Mouse (Mus musculus): Measurements from ENCODE around the gene Ccdc8. TPM values are rescaled to one million over a fixed set of nuclear protein-coding genes. Genes with fewer than 3 reads are reported as not detected.
A peak's percentile ranks its signal among the peaks of the same experiment; 100 is the strongest.

The Ccdc8 gene
- polyA plus RNA-seq, 1 experiment from 2014 or later = 53.8 TPM

DNA sequence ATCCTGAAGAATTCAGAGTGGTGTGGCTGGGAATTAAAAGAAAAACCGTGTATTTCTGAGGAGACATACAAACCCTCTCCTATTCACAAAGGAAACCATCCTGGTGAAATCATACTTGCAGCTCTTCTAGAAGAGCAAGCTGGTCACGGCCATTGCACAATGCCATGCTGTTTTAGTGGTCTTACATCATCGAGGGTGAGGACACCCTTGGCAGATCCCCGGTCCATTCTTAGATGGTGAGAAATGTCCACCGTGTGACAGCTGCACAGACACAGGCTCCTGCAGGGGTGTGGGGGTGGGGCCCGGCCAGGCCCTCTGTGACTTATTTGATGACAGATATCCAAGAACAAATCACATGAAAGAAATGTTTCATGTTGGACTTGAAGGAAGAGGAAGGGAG lies 18.5 kb upstream of the Ccdc8 start:
- Histone ChIP-seq H3K4me3 (ENCODE audit: low read length) (no peak overlapping the region), H3K4me2 (replicated peaks; ENCODE audit: low read depth, low read length) (no peak overlapping the region), H3K27me3 (ENCODE audit: insufficient read depth, low read length) (no peaks in the 10 kb centered on the region), H3K27ac (ENCODE audit: low read length) (no peak overlapping the region), H3K36me3 (ENCODE audit: insufficient read depth, low read length) (no peaks in the 10 kb centered on the region), H3K4me1 (ENCODE audit: insufficient read depth, low read length) (no peaks in the 10 kb centered on the region), H3K9me3 (ENCODE audit: low read length) (no peaks in the 10 kb centered on the region), H3K9ac (replicated peaks; ENCODE audit: low read length) (no peak overlapping the region)
- no peak for ATAC-seq (ENCODE audit: low FRiP score, low TSS enrichment)
- 68% methylated on average over 6 of the region's 6 CpGs for WGBS

DNA sequence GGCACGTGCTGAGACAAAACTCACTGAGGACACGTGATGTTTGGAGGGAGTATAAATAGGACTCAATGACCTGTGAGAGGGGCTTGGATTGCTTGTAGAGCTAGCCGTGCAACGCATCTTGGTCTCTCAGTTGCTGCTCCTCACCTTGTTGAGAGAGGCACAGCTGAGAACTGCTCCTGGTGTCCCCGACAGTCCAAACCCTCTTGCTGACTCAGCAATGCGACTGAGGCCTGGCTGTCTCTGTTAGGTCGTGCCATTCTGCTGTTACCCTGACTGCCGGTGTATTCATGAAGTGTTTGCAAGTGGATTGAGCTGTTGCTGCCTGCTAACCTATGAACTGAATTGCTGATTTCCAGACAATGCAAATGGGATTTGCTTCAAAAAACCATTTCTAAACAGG lies 16.2 kb upstream of the Ccdc8 start:
- WGBS = 49% methylated on average over 8 of the region's 8 CpGs
- Histone ChIP-seq H3K9me3 (ENCODE audit: low read length) (no peaks in the 10 kb centered on the region), H3K27ac (ENCODE audit: low read length) (no peak overlapping the region), H3K9ac (replicated peaks; ENCODE audit: low read length) (no peak overlapping the region), H3K36me3 (ENCODE audit: insufficient read depth, low read length) (no peaks in the 10 kb centered on the region), H3K4me2 (replicated peaks; ENCODE audit: low read depth, low read length) (no peak overlapping the region), H3K27me3 (ENCODE audit: insufficient read depth, low read length) (no peaks in the 10 kb centered on the region), H3K4me3 (ENCODE audit: low read length) (no peak overlapping the region), H3K4me1 (ENCODE audit: insufficient read depth, low read length) (peaks cover 7% of the 10 kb centered on the region; the same call in 1 of the 2 replicates)
- no peak for ATAC-seq (ENCODE audit: low FRiP score, low TSS enrichment)

DNA sequence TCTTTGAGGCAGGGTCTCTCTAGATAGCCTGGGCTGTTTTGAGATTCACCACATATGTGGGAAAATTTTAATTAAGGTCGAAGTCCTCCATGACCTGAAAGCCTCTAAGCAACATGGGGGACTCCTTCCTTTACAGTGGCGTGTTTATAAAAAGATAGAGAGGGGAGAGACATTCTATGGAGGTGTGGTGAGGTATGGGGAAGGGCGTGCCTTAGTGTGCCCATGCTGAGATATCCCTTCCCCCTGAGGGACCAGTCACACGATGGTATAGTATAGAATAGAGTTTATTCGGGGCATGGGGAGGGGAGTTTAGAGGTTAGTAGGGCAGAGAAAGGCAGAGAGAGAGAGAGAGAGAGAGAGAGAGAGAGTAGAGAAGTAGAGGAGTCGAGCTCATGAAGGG lies 14.3 kb upstream of the Ccdc8 start:
- H3K4me1 ChIP-seq (ENCODE audit: insufficient read depth, low read length) = peaks cover 13% of the 10 kb centered on the region
- ATAC-seq (ENCODE audit: low FRiP score, low TSS enrichment) = no peak
- no peaks in the 10 kb centered on the region for H3K36me3 ChIP-seq (ENCODE audit: insufficient read depth, low read length)
- 78% methylated on average over 6 of the region's 6 CpGs for WGBS
- H3K27ac ChIP-seq (ENCODE audit: low read length) = no peak overlapping the region
- no peak overlapping the region for H3K9ac ChIP-seq (replicated peaks; ENCODE audit: low read length)
- H3K9me3 ChIP-seq (ENCODE audit: low read length) = no peaks in the 10 kb centered on the region
- no peak overlapping the region for H3K4me3 ChIP-seq (ENCODE audit: low read length)
- no peaks in the 10 kb centered on the region for H3K27me3 ChIP-seq (ENCODE audit: insufficient read depth, low read length)
- H3K4me2 ChIP-seq (replicated peaks; ENCODE audit: low read depth, low read length) = no peak overlapping the region

- Histone ChIP-seq H3K27ac (ENCODE audit: low read length) (no peak overlapping the region), H3K9me3 (ENCODE audit: low read length) (no peaks in the 10 kb centered on the region), H3K4me1 (ENCODE audit: insufficient read depth, low read length) (peaks cover 14% of the 10 kb centered on the region), H3K4me3 (ENCODE audit: low read length) (no peak overlapping the region), H3K36me3 (ENCODE audit: insufficient read depth, low read length) (no peaks in the 10 kb centered on the region), H3K9ac (replicated peaks; ENCODE audit: low read length) (no peak overlapping the region), H3K27me3 (ENCODE audit: insufficient read depth, low read length) (no peaks in the 10 kb centered on the region), H3K4me2 (replicated peaks; ENCODE audit: low read depth, low read length) (no peak overlapping the region)
- WGBS = 86% methylated on average over 3 of the region's 3 CpGs
- ATAC-seq (ENCODE audit: low FRiP score, low TSS enrichment) = no peak
Observed at GRCm38 (mm10) chr7:16978593-16978992, 13.9 kb upstream of the Ccdc8 start.

GRCm38 (mm10) chr7:16980348-16980747 lies 12.2 kb upstream of the Ccdc8 start:
- Histone ChIP-seq H3K4me3 (ENCODE audit: low read length) (peak overlapping the region; percentile 36), H3K9me3 (ENCODE audit: low read length) (no peaks in the 10 kb centered on the region), H3K4me1 (ENCODE audit: insufficient read depth, low read length) (peaks cover 14% of the 10 kb centered on the region), H3K36me3 (ENCODE audit: insufficient read depth, low read length) (no peaks in the 10 kb centered on the region), H3K27ac (ENCODE audit: low read length) (peak overlapping the region; percentile 86), H3K4me2 (replicated peaks; ENCODE audit: low read depth, low read length) (peak overlapping the region; percentile 56), H3K27me3 (ENCODE audit: insufficient read depth, low read length) (no peaks in the 10 kb centered on the region), H3K9ac (replicated peaks; ENCODE audit: low read length) (peak overlapping the region; percentile 68)
- WGBS = 3% methylated on average over 12 of the region's 12 CpGs
- peak; percentile 67 for ATAC-seq (ENCODE audit: low FRiP score, low TSS enrichment)

DNA sequence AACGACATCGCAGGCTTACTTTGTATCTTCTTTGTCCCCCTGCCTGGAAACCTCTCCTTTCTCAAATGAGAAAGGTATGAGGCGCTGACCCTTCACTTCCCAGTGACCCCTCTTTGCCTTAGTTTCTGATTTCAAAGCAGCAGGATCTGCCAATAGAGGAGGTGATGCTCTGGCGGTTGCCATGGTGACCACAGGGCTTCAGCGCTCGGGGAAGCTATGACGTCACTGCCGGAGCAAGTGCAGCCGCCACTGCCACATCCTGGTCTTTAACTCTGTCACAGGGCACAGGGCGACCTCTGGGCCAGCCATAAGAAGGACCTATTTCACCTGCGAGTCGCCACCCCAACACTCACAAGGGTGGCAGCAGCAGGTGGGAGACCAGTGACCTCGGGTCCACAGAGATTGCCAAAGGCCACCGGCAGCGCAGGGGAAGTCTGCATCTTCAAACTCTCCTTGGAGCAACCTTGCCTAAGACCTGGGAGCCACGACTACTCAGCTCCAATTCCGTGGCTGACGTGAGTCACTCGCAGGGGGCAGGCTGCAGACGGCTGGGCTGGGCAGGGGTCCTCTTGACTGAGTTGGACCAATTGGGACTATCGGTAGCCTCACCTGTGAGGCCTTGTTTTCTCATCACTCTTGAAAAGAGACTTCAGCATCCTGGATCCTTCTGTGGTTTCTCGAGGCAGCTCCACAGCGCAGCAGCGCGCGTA lies 9.5 kb upstream of the Ccdc8 start, which contains the start of gene Gm42372:
TSS of gene Gm42372 (plus strand) at position 228 of the 710 bp plus-strand sequence.
- Histone ChIP-seq H3K4me2 (replicated peaks; ENCODE audit: low read depth, low read length) (peak within 1 kb of the TSS; percentile 17), H3K4me1 (ENCODE audit: insufficient read depth, low read length) (peaks cover 19% of the 10 kb centered on the region), H3K27ac (ENCODE audit: low read length) (no peak within 1 kb of the TSS), H3K36me3 (ENCODE audit: insufficient read depth, low read length) (no peaks in the 10 kb centered on the region), H3K4me3 (ENCODE audit: low read length) (no peak within 1 kb of the TSS), H3K9me3 (ENCODE audit: low read length) (no peaks in the 10 kb centered on the region), H3K27me3 (ENCODE audit: insufficient read depth, low read length) (no peaks in the 10 kb centered on the region), H3K9ac (replicated peaks; ENCODE audit: low read length) (no peak within 1 kb of the TSS)
- no peak for ATAC-seq (ENCODE audit: low FRiP score, low TSS enrichment)
- 23% methylated on average over 26 of the region's 26 CpGs for WGBS

DNA sequence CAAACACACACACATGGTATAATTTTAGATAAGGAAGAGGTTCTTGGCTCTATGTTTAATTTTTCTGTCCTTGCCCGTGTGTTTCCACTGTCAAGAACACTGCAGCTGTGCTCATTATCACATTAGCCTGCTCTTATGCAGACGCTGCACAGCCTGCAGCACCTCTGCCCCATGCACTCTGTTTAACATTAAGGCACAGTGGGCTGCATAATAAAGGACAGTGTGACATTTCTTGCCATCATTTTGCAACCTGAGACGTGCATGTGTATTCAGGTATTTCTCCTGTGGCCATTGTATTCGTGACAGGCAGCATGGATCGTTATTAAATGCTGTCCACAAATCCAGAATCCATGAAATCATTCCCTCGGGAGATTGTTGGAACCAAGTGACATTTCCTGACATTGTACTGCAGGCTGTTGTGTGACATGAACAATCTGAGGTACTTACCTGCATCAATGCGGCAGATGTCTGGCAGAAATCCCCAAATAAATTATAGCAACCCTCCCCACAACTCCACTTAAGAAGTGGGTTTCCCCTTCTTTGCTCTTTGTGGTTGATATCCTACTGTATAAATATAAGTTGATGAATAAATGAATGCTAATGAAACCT lies 4.9 kb upstream of the Ccdc8 start:
- Histone ChIP-seq H3K9ac (replicated peaks; ENCODE audit: low read length) (no peak overlapping the region), H3K4me3 (ENCODE audit: low read length) (no peak overlapping the region), H3K36me3 (ENCODE audit: insufficient read depth, low read length) (no peaks in the 10 kb centered on the region), H3K27me3 (ENCODE audit: insufficient read depth, low read length) (no peaks in the 10 kb centered on the region), H3K4me2 (replicated peaks; ENCODE audit: low read depth, low read length) (no peak overlapping the region), H3K9me3 (ENCODE audit: low read length) (no peaks in the 10 kb centered on the region), H3K27ac (ENCODE audit: low read length) (peak overlapping the region; percentile 39; the same call in 1 of the 2 replicates), H3K4me1 (ENCODE audit: insufficient read depth, low read length) (peaks cover 37% of the 10 kb centered on the region)
- 29% methylated on average over 7 of the region's 7 CpGs for WGBS
- ATAC-seq (ENCODE audit: low FRiP score, low TSS enrichment) = no peak

DNA sequence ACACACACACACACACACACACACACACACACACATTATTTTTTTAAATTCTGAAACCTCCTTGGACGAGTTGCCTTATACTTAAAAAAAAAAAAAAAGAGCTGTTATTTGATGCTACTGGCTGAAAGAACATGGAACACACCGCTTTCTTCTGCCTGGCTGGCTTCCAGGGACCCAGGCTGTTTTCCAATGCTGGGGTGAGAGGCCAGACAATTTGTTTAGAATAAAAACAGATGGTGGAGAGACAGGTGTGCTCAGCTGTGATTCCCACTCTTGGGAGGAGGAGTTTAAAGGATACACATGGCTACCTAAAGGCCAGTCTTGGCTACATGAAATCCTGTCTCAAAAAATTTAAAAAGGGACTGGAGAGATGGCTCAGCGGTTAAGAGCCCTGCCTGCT lies 4.1 kb upstream of the Ccdc8 start:
- no peaks in the 10 kb centered on the region for H3K9me3 ChIP-seq (ENCODE audit: low read length)
- no peaks in the 10 kb centered on the region for H3K27me3 ChIP-seq (ENCODE audit: insufficient read depth, low read length)
- ATAC-seq (ENCODE audit: low FRiP score, low TSS enrichment) = no peak
- H3K9ac ChIP-seq (replicated peaks; ENCODE audit: low read length) = no peak overlapping the region
- WGBS = 30% methylated on average over 3 of the region's 3 CpGs
- H3K36me3 ChIP-seq (ENCODE audit: insufficient read depth, low read length) = no peaks in the 10 kb centered on the region
- peaks cover 31% of the 10 kb centered on the region for H3K4me1 ChIP-seq (ENCODE audit: insufficient read depth, low read length)
- no peak overlapping the region for H3K4me2 ChIP-seq (replicated peaks; ENCODE audit: low read depth, low read length)
- H3K27ac ChIP-seq (ENCODE audit: low read length) = peak overlapping the region; percentile 39; the same call in 1 of the 2 replicates
- H3K4me3 ChIP-seq (ENCODE audit: low read length) = no peak overlapping the region

DNA sequence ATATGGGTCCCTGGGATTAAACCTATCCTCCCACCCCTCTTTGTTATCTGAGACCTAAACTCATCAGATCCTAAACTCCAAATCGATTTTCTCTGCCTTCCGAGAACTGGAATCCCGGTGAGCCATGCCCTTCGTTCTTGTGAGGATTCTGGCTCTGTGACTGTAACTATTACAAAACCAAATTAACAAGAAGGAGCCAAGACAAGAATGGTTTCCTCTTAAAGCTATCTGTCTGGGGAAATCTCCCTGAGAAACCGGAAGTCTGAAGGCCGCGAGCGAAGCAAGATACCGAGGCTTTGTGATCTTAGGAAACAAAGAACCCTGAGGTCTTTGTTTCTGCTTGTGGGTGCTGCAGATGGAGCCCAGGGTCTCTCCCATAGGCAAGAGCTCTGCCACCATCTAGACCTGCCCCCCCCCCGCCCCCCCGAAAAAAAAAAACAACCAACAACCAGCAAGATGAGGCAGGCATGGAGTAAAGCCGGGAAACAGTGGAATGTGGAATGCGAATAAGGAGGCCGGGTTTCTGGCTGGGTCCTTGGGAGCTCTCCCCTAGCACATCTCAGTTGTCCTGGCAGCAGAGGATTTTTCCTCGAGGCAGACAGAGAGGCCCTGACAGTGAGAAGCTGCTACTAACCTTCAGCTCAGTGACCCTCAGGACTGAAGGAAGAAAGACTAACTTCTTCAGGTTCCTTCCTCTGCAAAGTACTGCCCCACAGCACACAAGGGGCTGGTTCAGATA lies 2.3 kb upstream of the Ccdc8 start:
- ATAC-seq (ENCODE audit: low FRiP score, low TSS enrichment) = no peak
- H3K27me3 ChIP-seq (ENCODE audit: insufficient read depth, low read length) = no peaks in the 10 kb centered on the region
- H3K36me3 ChIP-seq (ENCODE audit: insufficient read depth, low read length) = no peaks in the 10 kb centered on the region
- H3K4me3 ChIP-seq (ENCODE audit: low read length) = no peak overlapping the region
- H3K27ac ChIP-seq (ENCODE audit: low read length) = peak overlapping the region; percentile 98
- peak overlapping the region; percentile 25; the same call in 1 of the 2 replicates for H3K4me2 ChIP-seq (replicated peaks; ENCODE audit: low read depth, low read length)
- peak overlapping the region; percentile 45; the same call in 1 of the 2 replicates for H3K9ac ChIP-seq (replicated peaks; ENCODE audit: low read length)
- 31% methylated on average over 15 of the region's 15 CpGs for WGBS
- H3K9me3 ChIP-seq (ENCODE audit: low read length) = no peaks in the 10 kb centered on the region
- peaks cover 36% of the 10 kb centered on the region for H3K4me1 ChIP-seq (ENCODE audit: insufficient read depth, low read length)

All from kidney, embryonic 16.5 days (tissue).